Mouse (Mus musculus): ENCODE results near the gene B230217C12Rik.

Gene B230217C12Rik

DNA sequence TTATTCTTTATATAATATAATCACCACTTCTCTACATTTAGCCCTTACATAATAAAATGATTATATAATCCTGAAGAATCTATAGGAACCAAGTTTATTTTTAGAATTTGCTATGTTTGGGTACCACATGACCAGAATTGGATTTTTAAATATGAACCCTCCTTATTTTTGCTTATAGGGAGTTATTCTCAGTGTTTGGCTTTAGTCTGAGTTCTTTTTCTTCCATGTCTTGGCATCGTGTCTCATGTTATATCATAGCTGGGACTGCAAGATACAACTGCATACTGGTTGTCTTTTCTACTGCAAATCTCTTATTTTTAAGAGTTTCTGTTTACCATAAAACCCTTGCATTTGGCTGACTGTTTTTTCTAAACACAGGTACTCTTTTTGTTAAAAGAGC is 33.8 kb downstream of the B230217C12Rik start:
- no peak for DNase-seq

DNA sequence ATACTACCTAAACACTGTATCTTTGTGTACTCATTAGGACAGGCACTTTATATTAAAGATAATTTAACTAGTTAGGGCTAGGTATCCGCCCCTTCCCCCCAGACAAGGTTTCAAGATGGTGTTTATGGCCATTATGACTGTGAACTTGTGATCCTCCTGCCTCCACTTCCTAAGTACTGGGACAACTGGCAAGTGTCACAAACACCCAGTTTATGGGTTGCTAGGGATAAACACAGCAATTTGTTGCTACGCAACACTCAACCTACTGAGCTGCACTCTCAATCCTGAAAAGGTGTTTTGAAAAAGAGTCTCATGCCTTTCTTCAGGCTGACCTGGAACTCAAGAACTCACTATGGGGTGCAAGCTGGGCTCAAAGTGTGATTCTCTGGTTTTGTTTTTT is 36.8 kb downstream of the B230217C12Rik start:
- no peak for DNase-seq

DNA sequence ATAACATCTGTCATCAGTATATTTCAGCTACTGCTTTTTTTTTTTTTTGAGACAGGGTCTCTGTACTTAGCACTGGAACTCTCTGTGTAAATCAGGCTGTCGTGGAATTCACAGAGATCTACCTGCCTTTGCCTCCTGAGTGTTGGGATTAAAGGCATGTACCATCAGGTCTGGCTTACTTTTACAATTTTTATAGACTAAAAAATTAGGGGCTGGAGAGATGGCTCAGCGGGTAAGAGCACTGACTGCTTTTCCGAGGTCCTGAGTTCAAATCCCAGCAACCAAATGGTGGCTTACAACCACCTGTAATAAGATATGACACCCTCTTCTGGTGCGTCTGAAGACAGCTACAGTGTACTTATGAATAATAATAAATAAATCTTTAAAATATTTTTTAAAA is 39.8 kb downstream of the B230217C12Rik start:
- DNase-seq = no peak

DNA sequence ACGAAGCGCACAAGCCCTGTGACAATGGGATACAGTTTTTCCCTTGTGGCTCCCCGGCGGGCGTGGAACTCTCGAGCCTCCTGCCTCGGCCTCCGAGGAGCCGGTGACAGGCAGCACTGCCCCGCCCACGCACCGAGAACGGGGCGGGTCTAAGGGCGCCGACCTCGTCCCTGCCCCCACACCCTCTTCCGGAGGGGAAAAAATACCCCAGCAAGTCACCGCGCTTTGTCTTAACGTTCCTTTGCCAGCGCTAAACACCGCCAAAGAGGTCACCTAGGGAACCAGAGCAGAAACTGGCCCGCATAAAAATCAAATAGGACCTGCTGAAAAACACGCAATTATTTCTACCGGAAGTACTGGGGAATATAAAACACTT is 43.0 kb downstream of the B230217C12Rik start:
- peak; percentile 90 for DNase-seq

DNA sequence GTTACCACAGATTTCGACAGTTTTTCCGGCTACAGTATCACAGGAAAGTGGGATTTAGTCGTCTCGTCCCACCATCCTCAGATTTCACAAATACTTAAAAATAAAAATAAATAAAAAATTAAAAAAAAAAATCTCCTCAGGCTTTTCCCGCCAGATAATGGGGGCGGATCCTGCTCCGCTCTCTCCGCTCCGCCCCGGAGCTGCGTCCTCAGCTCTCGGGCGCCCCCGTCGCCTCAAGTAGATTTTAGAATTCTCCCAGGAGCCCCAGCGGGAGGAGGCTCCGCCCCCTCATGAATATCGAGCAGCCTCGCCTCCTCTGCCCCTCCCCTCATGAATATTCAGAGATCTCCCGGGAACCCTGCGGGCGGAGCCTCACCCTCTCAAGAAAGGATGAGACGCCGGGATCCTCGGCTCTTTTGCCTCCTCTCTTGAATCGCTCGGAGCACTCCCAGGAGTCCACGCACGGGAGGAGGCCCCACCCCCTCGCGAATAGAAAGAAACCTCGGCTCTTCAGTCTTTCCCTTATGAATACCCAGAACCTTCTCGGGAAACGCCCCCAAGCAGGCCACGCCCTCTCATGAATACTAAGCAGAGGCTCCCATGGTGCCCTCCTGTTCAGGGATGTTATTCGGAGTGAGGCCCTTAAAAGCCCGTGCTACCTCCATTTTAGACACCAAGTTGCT is 43.5 kb downstream of the B230217C12Rik start, which contains the start of gene Fbxo47:
TSS of gene Fbxo47 (minus strand) at position 237 of the 683 bp plus-strand sequence.
- DNase-seq = peak; percentile 97

DNA sequence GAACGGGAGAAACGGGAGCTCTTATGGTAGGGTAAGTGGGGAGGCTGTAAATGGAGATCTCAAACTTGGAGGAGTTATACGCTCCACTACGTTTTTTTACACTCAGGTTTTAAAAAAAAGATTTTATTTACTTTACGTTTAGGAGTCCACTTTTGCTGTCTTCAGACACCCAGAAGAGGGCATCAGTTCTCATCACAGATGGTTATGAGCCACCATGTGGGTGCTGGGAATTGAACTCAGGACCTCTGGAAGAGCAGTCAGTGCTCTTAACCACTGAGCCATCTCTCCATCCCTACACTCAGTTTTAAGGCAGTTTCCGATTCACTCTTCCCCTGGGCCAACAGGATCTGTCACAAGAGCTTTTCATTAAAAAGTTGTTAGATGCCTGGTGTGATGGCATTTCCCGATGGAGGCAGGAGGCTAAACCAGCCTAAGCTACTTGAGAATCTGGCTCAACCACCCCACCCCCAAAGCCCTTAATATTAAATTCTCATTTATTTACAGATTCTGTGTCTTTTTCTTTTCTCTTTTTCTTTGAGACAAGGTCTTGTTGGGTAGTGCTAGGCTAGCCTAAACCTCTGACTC is 44.1 kb downstream of the B230217C12Rik start:
- DNase-seq = no peak

DNA sequence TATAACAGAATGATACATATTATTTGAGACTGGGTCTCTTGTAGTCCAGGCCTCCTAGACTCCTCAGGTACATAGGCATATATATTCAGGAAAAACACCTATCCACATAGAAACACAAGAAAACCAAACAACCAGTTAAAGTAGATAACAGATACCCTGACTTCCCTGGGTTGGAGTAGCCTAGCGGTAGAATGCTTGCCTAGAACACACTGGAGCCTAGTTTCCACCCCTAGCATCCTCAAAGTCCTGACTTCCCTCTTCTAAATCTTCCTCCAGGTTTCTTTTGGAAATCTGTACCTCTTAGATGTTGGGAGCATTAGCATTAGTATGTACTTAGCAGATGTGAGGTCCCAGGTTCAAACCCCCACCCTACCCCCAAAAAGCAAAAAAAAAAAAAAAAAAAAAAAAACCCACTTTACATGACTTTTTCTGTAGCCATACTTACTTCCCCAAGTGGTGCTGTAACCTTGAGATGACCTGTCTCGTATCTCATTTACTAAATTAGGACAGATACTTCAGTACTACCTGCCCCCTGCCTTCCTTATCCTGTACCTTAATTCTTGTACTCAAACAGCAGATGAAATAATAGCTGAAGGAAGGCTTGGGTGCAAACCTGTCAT is 44.8 kb downstream of the B230217C12Rik start:
- DNase-seq = no peak

DNA sequence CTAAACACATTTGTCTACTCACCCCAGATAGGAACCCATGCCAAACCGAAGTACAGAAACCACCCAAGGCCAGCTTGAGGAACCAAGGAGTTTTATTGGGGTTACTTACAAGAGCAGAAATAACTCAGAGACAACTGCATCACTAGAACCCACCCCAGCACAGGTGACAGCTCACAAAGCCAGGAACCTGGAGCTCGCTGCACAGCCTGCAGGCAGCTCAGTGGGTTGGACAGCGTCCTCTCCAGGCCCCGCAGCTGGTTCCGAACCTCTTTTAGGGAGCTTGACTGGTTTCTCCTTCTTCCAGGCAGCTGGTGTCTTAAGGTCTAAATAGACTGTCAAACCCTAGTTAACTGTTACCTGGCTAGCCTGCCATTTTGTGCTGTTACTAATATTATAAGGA is 51.2 kb downstream of the B230217C12Rik start:
- DNase-seq = no peak

Measured in thymus, postnatal 4 days (tissue).